Mouse (Mus musculus): ENCODE measurements at regions not wholly inside any gene's neighbourhood (a gene's known extent, or its start where the extent isn't known, plus 50 kb on each side); places are given as distances from the start of the nearest gene placed in this dataset.

DNA sequence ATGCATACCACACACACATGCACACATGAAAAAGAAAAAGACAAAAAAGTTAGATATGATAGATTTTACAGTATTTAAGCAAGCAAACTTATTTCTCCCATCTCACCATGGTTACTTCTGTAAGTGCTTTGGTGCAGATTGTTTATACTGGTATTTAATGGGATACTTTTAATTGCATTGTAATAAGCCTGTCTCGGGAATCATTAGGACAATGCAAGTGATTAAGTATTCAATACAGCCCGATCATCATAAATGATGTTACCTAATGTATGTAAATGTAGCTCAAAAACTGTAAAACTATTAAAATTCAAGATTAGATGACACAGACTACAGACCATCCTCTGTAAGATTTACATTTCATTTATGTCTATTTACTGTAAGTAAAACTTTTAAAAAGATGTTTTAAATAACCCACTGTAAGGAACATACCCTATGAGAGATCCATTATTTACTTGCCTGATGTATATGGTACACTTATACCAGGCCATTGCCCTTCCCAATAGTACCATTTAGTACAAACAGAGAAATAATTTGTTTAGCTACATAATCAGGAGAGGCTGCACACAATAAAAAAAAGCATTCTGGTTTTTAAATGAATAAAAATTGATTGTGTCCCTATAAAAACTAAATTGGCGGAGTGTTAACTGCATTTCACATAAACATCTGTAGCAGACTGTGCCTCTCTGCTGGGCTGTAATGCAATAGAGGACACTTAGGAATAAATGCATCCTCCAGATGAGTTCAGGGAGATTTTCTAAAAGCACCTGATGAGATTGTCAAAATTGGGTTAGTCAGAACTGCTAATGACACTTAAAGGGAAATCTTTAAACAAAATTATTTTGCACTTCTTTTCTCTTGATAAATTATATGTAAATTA lies 1722.9 kb downstream of the 4930444P10Rik start:
- Histone ChIP-seq H3K4me2 (no peak overlapping the region), H3K36me3 (no peaks in the 10 kb centered on the region), H3K4me1 (no peaks in the 10 kb centered on the region), H3K27me3 (no peaks in the 10 kb centered on the region), H3K27ac (no peak overlapping the region), H3K9me3 (no peaks in the 10 kb centered on the region), H3K9ac (no peak overlapping the region), H3K4me3 (no peak overlapping the region)
- ATAC-seq (ENCODE audit: insufficient number of reproducible peaks, insufficient read depth, low FRiP score, low TSS enrichment, low read depth), result no peak
- whole genome bisulfite sequencing, result 90% methylated on average over 3 of the region's 3 CpGs

DNA sequence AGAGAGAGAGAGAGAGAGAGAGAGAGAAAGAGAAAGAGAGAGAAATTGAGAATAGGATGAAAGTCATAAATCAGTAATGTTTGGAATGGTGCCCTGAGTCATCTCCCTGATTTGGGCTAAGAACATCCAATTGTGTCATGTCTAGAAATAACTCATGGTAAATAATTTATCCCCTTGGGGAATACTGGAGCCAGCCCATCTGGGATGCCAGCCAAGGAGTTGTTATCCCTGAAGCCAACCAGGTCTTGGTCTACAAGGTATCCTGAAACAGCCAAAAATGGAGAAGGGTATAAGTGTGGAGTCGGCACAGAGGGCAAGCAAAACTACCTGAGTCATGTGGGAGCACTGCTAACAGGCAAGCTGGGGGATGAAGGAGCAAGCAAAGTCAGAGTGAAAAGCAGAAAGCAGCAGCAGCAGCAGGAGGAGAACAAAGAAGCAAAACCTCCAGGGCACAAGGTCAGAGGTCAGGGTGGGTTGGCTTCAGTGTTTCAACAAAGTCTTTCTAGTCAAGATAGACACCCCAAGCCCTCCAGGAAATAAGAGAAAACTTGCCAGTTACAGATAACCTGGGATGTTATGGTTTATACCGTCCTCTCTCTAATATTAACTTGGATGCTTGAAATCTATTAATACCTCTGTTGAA lies 1733.0 kb downstream of the 4930444P10Rik start:
- no peaks in the 10 kb centered on the region for H3K27me3 ChIP-seq
- H3K4me2 ChIP-seq, result no peak overlapping the region
- H3K4me1 ChIP-seq, result peaks cover 23% of the 10 kb centered on the region
- no peaks in the 10 kb centered on the region for H3K36me3 ChIP-seq
- H3K9me3 ChIP-seq, result no peaks in the 10 kb centered on the region
- no peak overlapping the region for H3K9ac ChIP-seq
- no peak overlapping the region; the same call in 1 of the 2 replicates for H3K27ac ChIP-seq
- H3K4me3 ChIP-seq, result no peak overlapping the region
- ATAC-seq (ENCODE audit: insufficient number of reproducible peaks, insufficient read depth, low FRiP score, low TSS enrichment, low read depth), result no peak
- 39% methylated on average over 2 of the region's 2 CpGs for WGBS
